Mouse (Mus musculus) neural tube, embryonic 13.5 days (tissue): ENCODE data around the gene Ppp1r13b. TPM values are rescaled to one million over a fixed set of nuclear protein-coding genes. Genes with fewer than 3 reads are reported as not detected.
A peak's percentile ranks its signal among the peaks of the same experiment; 100 is the strongest.

Experiments
- ATAC-seq: fragments of 200-750 bp; cut with Nextera tagmentation; 2 replicates; pipeline ENCODE4 v1.8.0; 2017; ENCODE audit warnings: low read depth, mild to moderate bottlenecking, moderate TSS enrichment, moderate library complexity
- H3K27ac ChIP-seq: fragments of 300-500 bp; sonication (generic); replicated peaks from 2 replicates; pipeline ENCODE4 v1.5.1; 2015; ENCODE audit warnings: moderate library complexity, mild to moderate bottlenecking, inconsistent platforms
- H3K27me3 ChIP-seq: fragments of 300-500 bp; sonication (generic); 2 replicates; pipeline ENCODE4 v1.6.1; 2015; ENCODE audit warnings: mild to moderate bottlenecking, inconsistent platforms
- H3K36me3 ChIP-seq: fragments of 300-500 bp; sonication (generic); 2 replicates; pipeline ENCODE4 v1.6.1; 2015; ENCODE audit warnings: mild to moderate bottlenecking, inconsistent platforms
- H3K4me1 ChIP-seq: fragments of 300-500 bp; sonication (generic); replicated peaks from 2 replicates; pipeline ENCODE4 v1.6.1; 2015; ENCODE audit warnings: inconsistent platforms
- H3K4me2 ChIP-seq: fragments of 300-500 bp; sonication (generic); 2 replicates; pipeline ENCODE4 v1.6.1; 2015; ENCODE audit warnings: inconsistent platforms, mild to moderate bottlenecking, moderate library complexity
- H3K4me3 ChIP-seq: fragments of 300-500 bp; sonication (generic); 2 replicates; pipeline ENCODE4 v1.5.1; 2015; ENCODE audit warnings: mild to moderate bottlenecking, inconsistent platforms
- H3K9ac ChIP-seq: fragments of 300-500 bp; sonication (generic); 2 replicates; pipeline ENCODE4 v1.6.1; 2015; ENCODE audit warnings: moderate library complexity, mild to moderate bottlenecking, inconsistent platforms
- H3K9me3 ChIP-seq: fragments of 300-500 bp; sonication (generic); 2 replicates; pipeline ENCODE4 v1.6.1; 2016; ENCODE audit warnings: inconsistent platforms
- WGBS: fragments of 180-500 bp; shearing (Covaris S2); methylation state at CpG from one replicate; pipeline ENCODE4 v1.1.7; 2015; 5-methylcytosine and 5-hydroxymethylcytosine counted together
- polyA plus RNA-seq: library from polyadenylated mRNA; unstranded; fragments of >200 nt; fragmentation: Nextera tagmentation; extraction: Ambion mirVana; gene quantifications from 2 replicates; pipeline ENCODE4 v1.2.1, GENCODE M21; 2015

The Ppp1r13b gene
- polyA plus RNA-seq, 1 experiment from 2014 or later, result 26.9 TPM

- Histone ChIP-seq H3K9ac (peak overlapping the region; percentile 3; the same call in 1 of the 2 replicates), H3K27me3 (no peaks in the 10 kb centered on the region), H3K27ac (peak overlapping the region; percentile 23; the same call in 1 of the 2 replicates), H3K36me3 (no peaks in the 10 kb centered on the region), H3K9me3 (no peaks in the 10 kb centered on the region), H3K4me1 (peaks cover 21% of the 10 kb centered on the region), H3K4me2 (no peak overlapping the region), H3K4me3 (no peak overlapping the region)
- WGBS, result 42% methylated on average over 24 of the region's 24 CpGs
- ATAC-seq, result no peak
Observed at GRCm38 (mm10) chr12:111936706-111937550, 29.0 kb upstream of the Ppp1r13b start.

GRCm38 (mm10) chr12:111933971-111934370 lies 26.1 kb upstream of the Ppp1r13b start:
- no peaks in the 10 kb centered on the region for H3K27me3 ChIP-seq
- no peaks in the 10 kb centered on the region for H3K36me3 ChIP-seq
- no peak overlapping the region for H3K27ac ChIP-seq
- no peaks in the 10 kb centered on the region for H3K9me3 ChIP-seq
- ATAC-seq, result no peak
- peaks cover 21% of the 10 kb centered on the region for H3K4me1 ChIP-seq
- H3K9ac ChIP-seq, result no peak overlapping the region
- H3K4me2 ChIP-seq, result no peak overlapping the region
- 84% methylated on average over 2 of the region's 2 CpGs for WGBS
- H3K4me3 ChIP-seq, result no peak overlapping the region

- Histone ChIP-seq H3K4me1 (peaks cover 21% of the 10 kb centered on the region), H3K9ac (no peak overlapping the region), H3K4me2 (no peak overlapping the region), H3K36me3 (no peaks in the 10 kb centered on the region), H3K27ac (no peak overlapping the region), H3K4me3 (no peak overlapping the region), H3K9me3 (no peaks in the 10 kb centered on the region), H3K27me3 (no peaks in the 10 kb centered on the region)
- ATAC-seq, result no peak
- 58% methylated on average over 11 of the region's 11 CpGs for WGBS
Observed at GRCm38 (mm10) chr12:111933032-111933704, 25.3 kb upstream of the Ppp1r13b start.

GRCm38 (mm10) chr12:111932513-111932912 lies 24.6 kb upstream of the Ppp1r13b start:
- Histone ChIP-seq H3K27me3 (no peaks in the 10 kb centered on the region), H3K4me1 (peaks cover 14% of the 10 kb centered on the region), H3K9ac (no peak overlapping the region), H3K4me2 (no peak overlapping the region), H3K9me3 (no peaks in the 10 kb centered on the region), H3K36me3 (no peaks in the 10 kb centered on the region), H3K4me3 (no peak overlapping the region), H3K27ac (no peak overlapping the region)
- 65% methylated on average over 3 of the region's 3 CpGs for WGBS
- no peak for ATAC-seq

- no peak overlapping the region for H3K27ac ChIP-seq
- no peak overlapping the region for H3K4me3 ChIP-seq
- no peak overlapping the region for H3K9ac ChIP-seq
- H3K9me3 ChIP-seq, result no peaks in the 10 kb centered on the region
- no peak overlapping the region for H3K4me2 ChIP-seq
- H3K4me1 ChIP-seq, result peaks cover 4% of the 10 kb centered on the region; the same call in 1 of the 2 replicates
- 87% methylated on average over 9 of the region's 9 CpGs for WGBS
- no peak for ATAC-seq
- no peaks in the 10 kb centered on the region for H3K36me3 ChIP-seq
- H3K27me3 ChIP-seq, result no peaks in the 10 kb centered on the region
Observed at GRCm38 (mm10) chr12:111931411-111932025, 23.6 kb upstream of the Ppp1r13b start.

GRCm38 (mm10) chr12:111928411-111928966 lies 20.6 kb upstream of the Ppp1r13b start:
- Histone ChIP-seq H3K9ac (no peak overlapping the region), H3K27ac (no peak overlapping the region), H3K4me2 (no peak overlapping the region), H3K9me3 (no peaks in the 10 kb centered on the region), H3K4me3 (no peak overlapping the region), H3K36me3 (no peaks in the 10 kb centered on the region), H3K27me3 (no peaks in the 10 kb centered on the region), H3K4me1 (no peaks in the 10 kb centered on the region)
- 88% methylated on average over 18 of the region's 18 CpGs for WGBS
- ATAC-seq, result no peak

- H3K9me3 ChIP-seq, result no peaks in the 10 kb centered on the region
- H3K9ac ChIP-seq, result peak overlapping the region; percentile 1; the same call in 1 of the 2 replicates
- H3K27ac ChIP-seq, result no peak overlapping the region
- WGBS, result 87% methylated on average over 1 of the region's 1 CpGs
- no peaks in the 10 kb centered on the region for H3K4me1 ChIP-seq
- H3K27me3 ChIP-seq, result no peaks in the 10 kb centered on the region
- H3K36me3 ChIP-seq, result no peaks in the 10 kb centered on the region
- H3K4me3 ChIP-seq, result no peak overlapping the region
- no peak overlapping the region for H3K4me2 ChIP-seq
- ATAC-seq, result no peak
Observed at GRCm38 (mm10) chr12:111927338-111927737, 19.4 kb upstream of the Ppp1r13b start.

GRCm38 (mm10) chr12:111923117-111923516 lies 15.2 kb upstream of the Ppp1r13b start:
- Histone ChIP-seq H3K27me3 (no peaks in the 10 kb centered on the region), H3K4me1 (no peaks in the 10 kb centered on the region), H3K36me3 (no peaks in the 10 kb centered on the region), H3K27ac (no peak overlapping the region), H3K9ac (no peak overlapping the region), H3K4me3 (no peak overlapping the region), H3K9me3 (no peaks in the 10 kb centered on the region), H3K4me2 (no peak overlapping the region)
- WGBS, result 91% methylated on average over 6 of the region's 6 CpGs
- ATAC-seq, result no peak

- ATAC-seq, result no peak
- 55% methylated on average over 9 of the region's 9 CpGs for whole genome bisulfite sequencing
- H3K27me3 ChIP-seq, result no peaks in the 10 kb centered on the region
- no peaks in the 10 kb centered on the region for H3K36me3 ChIP-seq
- no peak overlapping the region for H3K27ac ChIP-seq
- H3K4me2 ChIP-seq, result no peak overlapping the region
- H3K4me1 ChIP-seq, result peaks cover 8% of the 10 kb centered on the region; the same call in 1 of the 2 replicates
- H3K9me3 ChIP-seq, result no peaks in the 10 kb centered on the region
- no peak overlapping the region for H3K4me3 ChIP-seq
- H3K9ac ChIP-seq, result no peak overlapping the region
Observed at GRCm38 (mm10) chr12:111920046-111920445, 12.1 kb upstream of the Ppp1r13b start.

- H3K4me3 ChIP-seq, result no peak overlapping the region
- H3K36me3 ChIP-seq, result no peaks in the 10 kb centered on the region
- no peaks in the 10 kb centered on the region for H3K9me3 ChIP-seq
- H3K27me3 ChIP-seq, result no peaks in the 10 kb centered on the region
- peak overlapping the region; percentile 31; the same call in 1 of the 2 replicates for H3K9ac ChIP-seq
- WGBS, result 56% methylated on average over 12 of the region's 12 CpGs
- no peak overlapping the region for H3K4me2 ChIP-seq
- H3K27ac ChIP-seq, result 0 out of 2 replicates have a peak overlapping the region, but pooled peaks have one; percentile 13
- peaks cover 8% of the 10 kb centered on the region; the same call in 1 of the 2 replicates for H3K4me1 ChIP-seq
- no peak for ATAC-seq
Observed at GRCm38 (mm10) chr12:111916514-111917217, 8.8 kb upstream of the Ppp1r13b start.

GRCm38 (mm10) chr12:111915781-111916180 lies 7.9 kb upstream of the Ppp1r13b start:
- H3K36me3 ChIP-seq, result no peaks in the 10 kb centered on the region
- ATAC-seq, result no peak
- no peak overlapping the region for H3K4me2 ChIP-seq
- no peak overlapping the region for H3K27ac ChIP-seq
- no peak overlapping the region for H3K9ac ChIP-seq
- H3K4me1 ChIP-seq, result peaks cover 8% of the 10 kb centered on the region; the same call in 1 of the 2 replicates
- H3K27me3 ChIP-seq, result 0 out of 2 replicates have a peak, but pooled peaks cover 3% of the 10 kb centered on the region
- H3K9me3 ChIP-seq, result no peaks in the 10 kb centered on the region
- 92% methylated on average over 6 of the region's 6 CpGs for whole genome bisulfite sequencing
- H3K4me3 ChIP-seq, result no peak overlapping the region
